Mouse (Mus musculus) erythroid progenitor cell, adult 5-6 weeks (primary cell): ENCODE measurements around the gene Itga4. TPM values are rescaled to one million over a fixed set of nuclear protein-coding genes. Genes with fewer than 3 reads are reported as not detected.

ENCODE experiments used
- ATAC-seq: replicated peaks from 2 replicates; pipeline ENCODE4 v1.8.0; 2016; ENCODE audit warnings: moderate number of reproducible peaks, mild to moderate bottlenecking, moderate TSS enrichment, inconsistent platforms; ENCODE audit not compliant: poor library complexity, low FRiP score, severe bottlenecking
- total RNA-seq, 2 experiments: library from RNA; stranded (forward) in 1 of 2; stranded (reverse) in 1 of 2; fragments of 150-400 nt in 1 of 2; fragments of 186-747, 209-891 nt in 1 of 2; gene quantifications; 2 replicates each; pipeline versions ENCODE4 v1.2.3 to v1.2.4; 2015 to 2017; ENCODE audit warnings: low replicate concordance in 2 of 2

Itga4 gene
- total RNA-seq, 2 experiments from 2014 or later, result 314 to 331 TPM

DNA sequence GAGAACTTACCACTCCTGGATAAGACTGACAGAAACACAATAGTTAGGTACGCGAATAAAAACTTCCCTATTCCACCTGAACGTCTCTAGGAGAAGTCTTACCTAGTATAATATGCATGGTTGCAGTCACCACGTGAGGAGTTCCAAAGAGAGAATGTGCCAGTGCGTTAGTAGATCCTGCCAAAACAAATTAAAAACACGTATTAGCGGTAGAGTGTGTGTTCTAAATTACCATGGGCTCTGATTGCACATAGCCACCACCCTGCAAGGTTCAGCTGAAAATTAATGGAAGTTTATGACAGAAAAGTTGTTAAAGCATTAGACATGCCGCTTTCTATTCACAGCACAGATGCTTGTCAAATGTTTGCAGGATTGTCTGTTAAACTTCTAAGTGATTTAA, 87.9 kb downstream of the Itga4 start:
- ATAC-seq, result no peak

DNA sequence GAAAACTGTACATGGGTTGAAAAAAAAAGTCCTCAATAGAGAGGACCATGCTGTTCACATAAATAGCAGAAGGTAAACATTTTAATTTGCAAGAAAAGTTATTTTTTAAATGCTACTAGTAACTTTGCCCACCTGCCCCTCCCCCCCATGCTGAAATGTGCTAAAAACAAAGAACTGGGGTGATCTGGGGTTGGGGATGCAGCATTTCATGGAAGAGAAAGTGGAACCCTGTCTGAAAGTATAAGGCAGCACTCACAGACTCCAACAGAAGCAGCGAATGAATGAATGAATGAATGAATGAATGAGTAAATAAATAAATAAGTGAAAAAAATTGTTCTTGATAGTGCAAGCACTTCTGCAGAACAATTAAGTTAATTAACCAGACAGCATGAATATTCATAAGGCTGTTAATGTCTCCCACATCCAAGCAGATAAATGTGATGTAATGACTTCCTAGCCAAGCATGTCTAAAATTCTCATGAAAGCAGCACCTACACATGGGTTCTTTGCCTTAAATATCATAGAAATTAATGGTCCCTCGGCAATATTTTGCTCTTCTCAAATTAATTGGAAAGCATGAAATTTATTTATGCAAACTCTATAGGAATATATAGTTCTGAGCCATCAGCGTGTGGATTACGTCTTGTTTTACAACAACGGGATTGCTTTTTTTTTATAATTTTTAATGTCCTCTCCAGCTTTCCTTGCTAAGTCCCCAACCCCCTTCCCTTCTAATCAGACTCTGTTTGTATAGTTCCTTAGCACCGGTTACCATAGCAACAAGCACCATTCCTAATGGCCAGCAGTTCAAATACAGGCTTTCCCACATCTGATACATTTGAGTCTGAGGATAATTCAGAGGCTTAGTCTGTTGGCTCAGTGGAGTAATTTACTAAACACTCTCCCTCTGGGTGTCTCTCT, 96.2 kb downstream of the Itga4 start:
- no peak for ATAC-seq

- no peak for ATAC-seq
Measured at GRCm38 (mm10) chr2:79352100-79352802, 97.0 kb downstream of the Itga4 start.

GRCm38 (mm10) chr2:79354773-79355172, 99.5 kb downstream of the Itga4 start:
- ATAC-seq, result no peak

GRCm38 (mm10) chr2:79357835-79358234, 102.6 kb downstream of the Itga4 start:
- no peak for ATAC-seq

DNA sequence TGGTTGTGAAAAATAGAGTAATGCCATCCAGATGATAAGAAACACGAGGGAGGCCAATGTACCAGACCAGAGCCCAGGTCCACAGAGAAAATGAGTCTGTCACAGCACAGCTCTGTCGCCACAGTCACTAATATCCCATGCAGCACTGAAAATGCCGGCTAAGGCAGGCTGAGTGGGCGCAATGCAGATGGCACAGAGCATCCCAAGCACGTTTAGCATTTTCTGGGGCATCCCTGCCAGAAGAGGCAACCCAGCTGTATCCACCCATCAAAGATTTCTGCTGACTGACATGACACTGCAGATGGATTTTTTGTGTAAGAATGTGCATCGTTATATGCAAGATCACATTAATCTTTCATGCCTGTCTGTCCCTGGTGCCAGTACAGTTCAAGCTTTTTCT, 106.8 kb downstream of the Itga4 start:
- ATAC-seq, result no peak

DNA sequence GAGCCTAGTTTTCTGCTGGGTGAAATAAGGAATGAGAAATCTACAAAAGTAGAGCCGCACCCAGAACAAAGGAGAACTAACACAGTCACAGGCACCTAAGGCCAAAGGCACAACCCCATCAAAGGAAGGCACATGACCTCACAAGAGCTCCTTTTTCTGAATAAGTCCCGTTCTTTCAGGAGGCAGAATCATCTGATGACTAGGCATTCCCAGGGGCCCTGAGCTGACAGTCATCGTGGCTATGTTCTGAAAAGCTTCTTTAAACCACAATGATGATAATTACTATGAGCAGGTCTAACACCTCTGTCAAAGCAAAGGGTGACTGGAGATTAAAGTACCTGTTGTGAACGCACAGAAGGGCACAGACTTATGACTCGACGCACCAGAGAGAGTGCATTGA, 108.7 kb downstream of the Itga4 start:
- no peak for ATAC-seq

GRCm38 (mm10) chr2:79367451-79368450, 112.5 kb downstream of the Itga4 start:
- ATAC-seq, result no peak

DNA sequence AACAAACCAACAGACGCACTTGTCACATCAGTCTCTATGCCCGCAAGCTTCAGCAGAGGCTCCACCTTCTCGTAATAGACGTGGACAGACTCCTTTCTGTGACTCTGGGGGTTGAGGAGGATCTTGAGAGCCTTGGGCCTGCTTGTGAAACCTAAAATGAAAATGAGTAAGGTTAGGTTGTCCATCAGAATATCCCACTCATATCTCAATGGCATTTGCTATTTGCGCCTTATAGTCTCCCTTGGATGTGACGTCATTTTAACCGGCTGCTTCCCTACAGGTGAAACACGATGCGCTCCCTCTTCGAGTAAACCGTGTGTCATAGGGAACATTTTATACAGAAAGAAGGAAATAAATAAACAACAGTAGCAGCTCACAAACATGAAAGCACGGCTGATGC, 113.4 kb downstream of the Itga4 start:
- ATAC-seq, result no peak

DNA sequence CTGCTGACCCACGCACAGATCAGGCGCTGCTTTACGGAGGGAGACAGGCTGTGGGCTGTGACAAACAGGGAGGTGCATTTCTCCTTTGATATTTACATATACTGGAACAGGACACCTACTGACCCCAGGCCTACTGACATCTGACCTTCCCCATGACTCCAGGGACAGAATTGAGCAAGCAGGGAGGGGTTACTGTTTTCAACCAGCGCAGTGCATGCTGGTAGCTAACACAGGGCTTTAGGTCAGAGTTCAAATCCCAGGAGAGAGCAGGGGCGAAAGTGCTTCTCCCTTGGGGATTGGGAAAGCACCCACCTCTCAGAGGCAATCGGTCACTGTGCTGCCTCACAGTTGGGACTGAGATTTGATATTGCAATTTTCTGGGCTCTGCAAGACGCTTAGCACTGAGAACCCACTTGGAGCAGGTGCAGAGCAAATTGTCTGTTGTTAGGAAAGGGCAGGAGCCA, 113.9 kb downstream of the Itga4 start:
- no peak for ATAC-seq

DNA sequence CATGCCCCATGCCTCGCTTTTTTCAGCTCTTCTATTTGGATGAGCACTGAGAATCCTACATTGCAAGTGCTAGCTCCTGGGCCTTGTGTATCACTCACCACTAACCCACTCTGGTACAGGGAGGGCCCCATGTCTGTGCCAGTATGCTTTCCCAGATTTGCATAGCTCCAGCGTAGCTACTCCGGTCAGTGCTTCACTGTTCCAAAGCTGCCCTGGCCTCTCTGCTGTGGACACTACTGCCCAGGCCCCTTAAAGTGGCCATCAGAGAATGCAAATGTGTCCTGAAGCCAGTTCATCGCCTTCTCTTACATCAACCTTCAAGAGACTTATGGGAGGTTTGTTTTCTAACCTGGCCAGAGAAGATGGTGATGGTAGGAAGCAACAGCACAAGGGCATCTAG, 114.7 kb downstream of the Itga4 start:
- ATAC-seq, result no peak

DNA sequence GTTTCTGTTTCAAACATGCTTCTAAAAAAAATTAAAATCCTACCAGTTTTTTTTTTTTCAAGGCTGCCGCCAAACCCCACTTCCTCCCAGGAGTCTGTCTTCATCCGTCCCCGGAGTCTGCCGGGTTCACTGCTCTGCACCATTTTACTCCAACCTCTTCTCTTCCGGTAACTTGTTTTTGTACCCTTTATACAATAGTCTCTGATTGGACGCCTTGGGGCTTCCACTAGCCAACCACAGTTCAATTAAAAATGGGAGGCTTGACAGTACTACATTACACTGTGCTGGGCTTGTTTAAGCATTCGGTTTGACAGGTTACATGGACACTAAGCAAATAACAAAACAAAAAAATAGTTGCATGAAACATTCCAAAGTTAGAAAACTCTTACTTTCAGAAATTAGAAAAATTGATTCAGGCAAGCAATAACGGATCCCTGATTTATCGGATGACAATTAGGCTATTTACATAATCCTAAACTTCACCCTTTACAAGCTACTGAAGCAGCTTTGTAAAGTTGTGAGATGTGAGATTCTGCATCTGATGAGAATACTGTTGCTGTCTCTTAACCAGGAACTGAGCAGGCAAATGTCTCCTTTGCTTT, 115.6 kb downstream of the Itga4 start:
- peak; percentile 73 for ATAC-seq

- no peak for ATAC-seq
Measured at GRCm38 (mm10) chr2:79371326-79372153, 116.3 kb downstream of the Itga4 start.

GRCm38 (mm10) chr2:79372154-79372467, 116.9 kb downstream of the Itga4 start:
- ATAC-seq, result no peak

DNA sequence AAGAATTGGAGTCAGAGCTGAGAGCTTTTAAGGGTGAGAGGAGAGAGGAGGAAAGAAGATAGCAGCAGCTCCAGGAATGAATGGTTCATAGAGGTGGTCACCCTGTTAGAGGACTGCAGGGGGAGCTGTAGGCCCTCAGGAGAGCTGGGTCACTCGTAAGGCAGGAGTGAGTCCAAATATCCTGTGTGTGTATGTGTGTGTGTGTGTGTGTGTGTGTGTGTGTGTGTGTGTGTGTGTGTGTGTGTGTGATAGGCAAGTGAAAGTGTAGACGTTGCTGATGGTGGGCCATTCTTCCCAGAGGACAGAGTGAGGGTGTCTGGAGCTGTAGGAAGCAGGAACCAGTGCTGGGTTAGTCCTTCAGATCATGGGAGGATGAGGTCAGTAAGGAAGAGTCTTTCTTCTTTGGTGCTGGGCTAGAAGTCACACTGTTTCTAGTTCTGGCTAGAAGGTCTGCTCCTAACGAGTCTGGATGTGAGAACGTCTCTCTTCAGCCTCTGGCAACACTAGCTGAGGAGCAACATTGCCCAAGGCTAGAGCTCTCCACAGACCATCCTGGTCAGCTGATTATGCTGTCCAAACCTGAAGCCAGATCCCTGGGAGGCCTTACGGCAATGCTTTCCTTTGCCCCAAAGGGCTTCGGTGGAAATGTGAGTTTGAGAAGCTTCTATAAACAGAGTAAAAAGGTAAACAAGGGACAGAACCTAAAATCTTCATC, 117.4 kb downstream of the Itga4 start:
- ATAC-seq, result peak; percentile 67

GRCm38 (mm10) chr2:79378346-79379086, 123.3 kb downstream of the Itga4 start:
- no peak for ATAC-seq
